10 mouse cellular contexts compared by ENCODE assay signal in genomic region chr3:21963733-21964351, GRCm38 (mm10).
A peak's percentile ranks its signal among the peaks of the same experiment; 100 is the strongest.
DNase-seq lines count a peak whose midpoint lies in the region; ATAC-seq and TF ChIP-seq lines count a peak whose summit lies in the region.
"Had no signal": no experiment of that assay in that cellular context is flagged by ENCODE, and none has a peak within 500 bp of the region (broad histone marks: within the 10 kb centered on the region; RNA-seq: fewer than 3 reads in every experiment).

No protein-coding gene starts in this region.

- no peak for DNase-seq in gastrocnemius, adult 2 months
- DNase-seq in gastrocnemius, postnatal 14 days: no peak
- no peak for DNase-seq in lung, adult 2 months
- DNase-seq in fibroblast of lung, adult 2 months (ENCODE audit: low read depth): peak; percentile 53
- no peak for DNase-seq in liver, postnatal 0 days
- no peak for DNase-seq in neural tube, embryonic 10.5 days (ENCODE audit: extremely low spot score, low spot score)
- DNase-seq in forebrain, embryonic 11.5 days (ENCODE audit: low spot score): no peak
- DNase-seq: right cerebral cortex, adult 18-20 months had no signal

- ATAC-seq in lung, embryonic 15.5 days (ENCODE audit: borderline replicate concordance, extremely low read depth, low FRiP score, low TSS enrichment): 0 out of 2 replicates have a peak, but pooled peaks have one; percentile 2
- no peak for ATAC-seq in liver, postnatal 0 days
- no peak for ATAC-seq in forebrain, embryonic 11.5 days (replicated peaks; ENCODE audit: low FRiP score)
- ATAC-seq: forebrain, embryonic 16.5 days had no signal

- no peaks in the 10 kb centered on the region for H3K36me3 ChIP-seq in lung, embryonic 15.5 days
- H3K36me3 ChIP-seq in liver, postnatal 0 days (replicated peaks; ENCODE audit: insufficient read depth, low read length): no peaks in the 10 kb centered on the region
- H3K36me3 ChIP-seq in forebrain, embryonic 11.5 days (ENCODE audit: control insufficient read depth, insufficient read depth, low read length): no peaks in the 10 kb centered on the region

- no peak for TF ChIP-seq CTCF in gastrocnemius, adult 2 months (IDR thresholded peaks at IDR 0.05)
- no peak for TF ChIP-seq CTCF in lung, adult 2 months (IDR thresholded peaks at IDR 0.05; ENCODE audit: insufficient read depth, low read length)
- TF ChIP-seq CTCF in liver, postnatal 0 days (IDR thresholded peaks at IDR 0.05; ENCODE audit: low read depth): no peak

- H3K4me3 ChIP-seq in gastrocnemius, adult 2 months: no peak overlapping the region
- H3K4me3 ChIP-seq in lung, embryonic 15.5 days: no peak overlapping the region
- H3K4me3 ChIP-seq in lung, adult 2 months (replicated peaks; ENCODE audit: extremely low read depth, low read depth, low read length): no peak overlapping the region
- no peak overlapping the region for H3K4me3 ChIP-seq in liver, postnatal 0 days (ENCODE audit: low read depth, low read length)
- H3K4me3 ChIP-seq in forebrain, embryonic 11.5 days (ENCODE audit: low read depth, low read length): no peak overlapping the region

- peak overlapping the region; percentile 82 for H3K27ac ChIP-seq in gastrocnemius, adult 2 months
- peak overlapping the region; percentile 70 for H3K27ac ChIP-seq in lung, embryonic 15.5 days
- H3K27ac ChIP-seq in liver, postnatal 0 days (ENCODE audit: low read depth): peak overlapping the region; percentile 90
- no peak overlapping the region for H3K27ac ChIP-seq in forebrain, embryonic 11.5 days (ENCODE audit: low read depth, low read length)

- H3K27me3 ChIP-seq in lung, embryonic 15.5 days: no peaks in the 10 kb centered on the region
- H3K27me3 ChIP-seq in liver, postnatal 0 days (ENCODE audit: insufficient read depth, low read length): no peaks in the 10 kb centered on the region
- H3K27me3 ChIP-seq in forebrain, embryonic 11.5 days (ENCODE audit: control insufficient read depth, insufficient read depth, low read length): no peaks in the 10 kb centered on the region

- intact Hi-C loops in gastrocnemius, adult 2 months (cut with DNase I): no loop called here
- intact Hi-C loops in gastrocnemius, postnatal 14 days (cut with DNase I; ENCODE audit: low total_unique reads): no loop called here

- no peaks in the 10 kb centered on the region for H3K9me3 ChIP-seq in lung, embryonic 15.5 days
- H3K9me3 ChIP-seq in liver, postnatal 0 days (ENCODE audit: low read length): no peaks in the 10 kb centered on the region
- no peaks in the 10 kb centered on the region for H3K9me3 ChIP-seq in forebrain, embryonic 11.5 days (ENCODE audit: control insufficient read depth, low read length)

- H3K9ac ChIP-seq in lung, embryonic 15.5 days: no peak overlapping the region
- no peak overlapping the region for H3K9ac ChIP-seq in liver, postnatal 0 days (replicated peaks)
- H3K9ac ChIP-seq in forebrain, embryonic 11.5 days (ENCODE audit: low read length): no peak overlapping the region

- TF ChIP-seq POLR2A in lung, adult 2 months (IDR thresholded peaks at IDR 0.05; ENCODE audit: borderline replicate concordance, extremely low read depth, low read depth, low read length): no peak

- WGBS in lung, embryonic 15.5 days: 77% methylated on average over 1 of the region's 1 CpGs
- WGBS in lung, adult 2 months: 96% methylated on average over 1 of the region's 1 CpGs
- 67% methylated on average over 1 of the region's 1 CpGs for WGBS in liver, postnatal 0 days (ENCODE audit: insufficient replicate concordance)
- WGBS in forebrain, embryonic 11.5 days: 100% methylated on average over 1 of the region's 1 CpGs

- peaks cover 33% of the 10 kb centered on the region for H3K4me1 ChIP-seq in lung, embryonic 15.5 days
- H3K4me1 ChIP-seq in lung, adult 2 months (ENCODE audit: control insufficient read depth, insufficient read depth, low read length): peaks cover 30% of the 10 kb centered on the region
- H3K4me1 ChIP-seq in liver, postnatal 0 days (ENCODE audit: insufficient read depth): peaks cover 37% of the 10 kb centered on the region
- H3K4me1 ChIP-seq in forebrain, embryonic 11.5 days (replicated peaks; ENCODE audit: control insufficient read depth, insufficient read depth, low read length): peaks cover 5% of the 10 kb centered on the region; the same call in 1 of the 2 replicates

- no peak for TF ChIP-seq EP300 in liver, postnatal 0 days (IDR thresholded peaks at IDR 0.05; ENCODE audit: low read depth)

- H3K4me2 ChIP-seq in lung, embryonic 15.5 days: no peak overlapping the region
- no peak overlapping the region for H3K4me2 ChIP-seq in liver, postnatal 0 days (ENCODE audit: low read depth, low read length)
- no peak overlapping the region for H3K4me2 ChIP-seq in forebrain, embryonic 11.5 days (ENCODE audit: low read depth, low read length, severe bottlenecking)
